Mouse (Mus musculus) hindbrain, postnatal 0 days (tissue): ENCODE measurements at regions not wholly inside any gene's neighbourhood (a gene's known extent, or its start where the extent isn't known, plus 50 kb on each side); places are given as distances from the start of the nearest gene placed in this dataset.

Experiments used
- ATAC-seq: fragments of 200-750 bp; cut with Nextera tagmentation; 2 replicates; pipeline ENCODE4 v1.8.0; 2017; ENCODE audit warnings: mild to moderate bottlenecking, moderate TSS enrichment, moderate library complexity
- DNase-seq: peaks from one replicate; pipeline ENCODE4 v3.0.0-alpha.2; 2015; ENCODE audit warnings: low spot score
- H3K27ac ChIP-seq: fragments of 300-500 bp; sonication (generic); 2 replicates; pipeline ENCODE4 v1.5.1; 2014; ENCODE audit warnings: mild to moderate bottlenecking
- H3K27me3 ChIP-seq: fragments of 300-500 bp; sonication (generic); 2 replicates; pipeline ENCODE4 v1.6.1; 2014; ENCODE audit warnings: low read length, mixed read lengths; ENCODE audit not compliant: insufficient read depth
- H3K36me3 ChIP-seq: fragments of 300-500 bp; sonication (generic); 2 replicates; pipeline ENCODE4 v1.6.1; 2014; ENCODE audit warnings: low read length, mixed read lengths; ENCODE audit not compliant: insufficient read depth
- H3K4me1 ChIP-seq: fragments of 300-500 bp; sonication (generic); 2 replicates; pipeline ENCODE4 v1.6.1; 2014; ENCODE audit warnings: antibody characterized with exemption, low read length, mixed read lengths; ENCODE audit not compliant: insufficient read depth
- H3K4me2 ChIP-seq: fragments of 300-500 bp; sonication (generic); 2 replicates; pipeline ENCODE4 v1.6.1; 2014; ENCODE audit warnings: low read depth, mild to moderate bottlenecking, low read length, moderate library complexity, mixed read lengths
- H3K4me3 ChIP-seq: fragments of 300-500 bp; sonication (generic); 2 replicates; pipeline ENCODE4 v1.5.1; 2014; ENCODE audit warnings: low read length
- H3K9ac ChIP-seq: fragments of 300-500 bp; sonication (generic); replicated peaks from 2 replicates; pipeline ENCODE4 v1.6.1; 2014; ENCODE audit warnings: mild to moderate bottlenecking, low read length, moderate library complexity, mixed read lengths
- H3K9me3 ChIP-seq: fragments of 300-500 bp; sonication (generic); 2 replicates; pipeline ENCODE4 v1.6.1; 2016; ENCODE audit warnings: low read length, mixed read lengths
- CTCF ChIP-seq: IDR thresholded peaks from 2 replicates; pipeline ENCODE4 v1.5.1; 2016; ENCODE audit warnings: antibody characterized with exemption, control low read depth, low read depth
- WGBS: fragments of 180-500 bp; shearing (Covaris S2); extraction: QIAGEN DNeasy Blood & Tissue Kit; methylation state at CpG from one replicate; pipeline ENCODE4 v1.1.7; 2014; 5-methylcytosine and 5-hydroxymethylcytosine counted together
- microRNA counts: library from miRNA; unstranded; fragments of <30 nt; microRNA quantifications from one replicate; lab custom pipeline; 2015
- microRNA-seq, 2 experiments: library from miRNA; unstranded; fragments of <30 nt; microRNA quantifications; one replicate each; pipeline ENCODE4; 2016

DNA sequence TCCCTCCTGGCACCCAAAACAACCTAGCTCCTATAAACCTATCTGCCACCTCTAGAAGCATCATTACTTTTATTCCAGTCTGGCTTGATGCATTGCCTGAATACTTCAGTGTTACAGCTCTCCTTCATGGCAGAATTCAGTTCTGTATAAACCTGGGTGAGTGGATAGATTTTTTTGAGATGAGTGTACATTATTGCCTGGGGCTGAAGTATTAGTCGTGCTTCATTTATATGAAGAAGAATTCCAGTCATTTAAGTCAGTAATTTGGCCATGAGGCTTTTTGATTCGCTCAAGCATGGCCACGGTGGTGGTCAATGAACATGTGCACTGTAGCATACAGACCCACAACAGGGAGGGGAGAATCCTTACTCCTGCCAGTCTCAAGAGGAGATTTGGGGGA, 470.1 kb upstream of the Ndn start:
- H3K9me3 ChIP-seq: no peaks in the 10 kb centered on the region
- ATAC-seq: no peak
- H3K36me3 ChIP-seq: no peaks in the 10 kb centered on the region
- H3K9ac ChIP-seq: no peak overlapping the region
- no peak overlapping the region for H3K4me3 ChIP-seq
- H3K27me3 ChIP-seq: no peaks in the 10 kb centered on the region
- no peak overlapping the region for H3K27ac ChIP-seq
- peak; percentile 15 for DNase-seq
- H3K4me1 ChIP-seq: no peaks in the 10 kb centered on the region
- no peak overlapping the region for H3K4me2 ChIP-seq
- no peak for TF ChIP-seq CTCF
- 48% methylated on average over 3 of the region's 3 CpGs for WGBS

- DNase-seq: peak; percentile 86
- no peaks in the 10 kb centered on the region for H3K27me3 ChIP-seq
- no peaks in the 10 kb centered on the region for H3K9me3 ChIP-seq
- no peaks in the 10 kb centered on the region for H3K36me3 ChIP-seq
- H3K27ac ChIP-seq: peak overlapping the region; percentile 82
- ATAC-seq: peak; percentile 98
- WGBS: 45% methylated on average over 2 of the region's 2 CpGs
- H3K4me2 ChIP-seq: peak overlapping the region; percentile 39; the same call in 1 of the 2 replicates
- H3K4me1 ChIP-seq: no peaks in the 10 kb centered on the region
- no peak overlapping the region for H3K4me3 ChIP-seq
- H3K9ac ChIP-seq: no peak overlapping the region
- no peak for TF ChIP-seq CTCF
These were observed 468.9 kb upstream of the Ndn start for GRCm38 (mm10) chr7:61877311-61878065.

DNA sequence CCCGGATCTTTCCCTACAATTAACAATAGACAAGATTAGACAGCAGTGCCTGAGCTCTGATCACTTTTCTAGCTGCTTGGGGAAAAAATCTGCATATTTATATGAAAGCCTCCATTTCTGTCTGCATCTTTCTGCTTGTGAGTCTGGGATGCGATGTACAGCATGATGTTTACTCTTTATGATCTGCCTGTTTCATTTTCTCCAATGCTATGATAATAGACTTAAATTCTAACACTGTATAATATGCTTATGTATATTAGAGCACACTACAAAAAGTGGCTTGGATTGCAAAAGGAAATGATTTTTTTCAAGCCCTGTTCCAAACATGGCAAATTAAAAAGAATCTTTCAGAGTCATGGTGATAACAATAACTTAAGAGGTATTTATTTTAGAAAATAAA, 468.3 kb upstream of the Ndn start:
- Histone ChIP-seq H3K9me3 (no peaks in the 10 kb centered on the region), H3K27me3 (no peaks in the 10 kb centered on the region), H3K27ac (peak overlapping the region; percentile 69), H3K4me3 (no peak overlapping the region), H3K4me2 (peak overlapping the region; percentile 39; the same call in 1 of the 2 replicates), H3K4me1 (no peaks in the 10 kb centered on the region), H3K36me3 (no peaks in the 10 kb centered on the region), H3K9ac (no peak overlapping the region)
- ATAC-seq: no peak
- DNase-seq: no peak
- TF ChIP-seq CTCF: no peak
- 31% methylated on average over 2 of the region's 2 CpGs for WGBS

DNA sequence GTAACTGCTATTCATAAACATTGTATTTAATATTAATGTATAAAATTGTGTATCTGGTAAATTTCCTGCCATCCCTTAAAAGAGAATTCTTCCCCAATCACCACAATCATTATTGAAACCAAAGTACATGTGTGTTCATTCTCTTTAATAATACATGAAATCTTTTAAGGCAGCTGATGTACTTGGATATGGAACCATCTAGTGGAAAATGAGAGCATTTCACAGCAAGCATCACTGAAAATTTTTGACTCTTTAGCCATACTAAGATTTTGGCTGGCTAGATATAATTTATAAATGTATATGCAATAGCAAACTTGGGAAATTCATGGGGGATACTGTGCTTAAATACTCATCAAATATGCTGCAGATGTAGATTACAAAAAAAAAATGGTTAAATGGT, 467.8 kb upstream of the Ndn start:
- H3K27ac ChIP-seq: no peak overlapping the region
- DNase-seq (peak; percentile 13), ATAC-seq (no peak)
- H3K4me2 ChIP-seq: no peak overlapping the region; the same call in 1 of the 2 replicates
- TF ChIP-seq CTCF: peak; percentile 39
- H3K9me3 ChIP-seq: no peaks in the 10 kb centered on the region
- H3K36me3 ChIP-seq: no peaks in the 10 kb centered on the region
- H3K27me3 ChIP-seq: no peaks in the 10 kb centered on the region
- no peaks in the 10 kb centered on the region for H3K4me1 ChIP-seq
- no peak overlapping the region for H3K9ac ChIP-seq
- no peak overlapping the region for H3K4me3 ChIP-seq

MicroRNAs encoded in the stretch of these regions (microRNA counts, 519-probe panel; counts per million panel counts)
- microRNA mmu-miR-344 (lab: Ali Mortazavi, UCI): 2,832 counts per million, percentile 43 among the panel's probes with 10 or more counts

Small RNAs in the stretch of these regions (microRNA-seq; reads per million reads assigned to microRNA genes)
- gene Gm22466: 0 reads per million in 2 experiments
- 0 reads per million in 2 experiments for gene Gm23490
- gene Gm23873: 1.4 to 2.1 reads per million in 2 experiments
- gene Gm23917: 0 reads per million in 2 experiments
- gene Gm23962: 0 reads per million in 2 experiments
- gene Gm25533: 0 reads per million in 2 experiments
- gene Mir344: 0 to 0.35 reads per million in 2 experiments
- gene Mir344b: 19.7 reads per million in 2 experiments
- 10.7 to 14.3 reads per million in 2 experiments for gene Mir344c
- gene Mir344d-1: 0 reads per million in 2 experiments
- 0 reads per million in 2 experiments for gene Mir344d-2
- 0.71 to 0.72 reads per million in 2 experiments for gene Mir344d-3
- gene Mir344e: 1.8 to 5.1 reads per million in 2 experiments
- 0 reads per million in 2 experiments for gene Mir344h-1
- 0 reads per million in 2 experiments for gene Mir344h-2
